Mouse (Mus musculus): ENCODE results near the gene Eppin.
"Not testable (repeated sequence)": the region's sequence is repeated elsewhere in the genome, so short reads cannot be mapped to it uniquely, and the experiment has no call there.

Gene Eppin

DNA sequence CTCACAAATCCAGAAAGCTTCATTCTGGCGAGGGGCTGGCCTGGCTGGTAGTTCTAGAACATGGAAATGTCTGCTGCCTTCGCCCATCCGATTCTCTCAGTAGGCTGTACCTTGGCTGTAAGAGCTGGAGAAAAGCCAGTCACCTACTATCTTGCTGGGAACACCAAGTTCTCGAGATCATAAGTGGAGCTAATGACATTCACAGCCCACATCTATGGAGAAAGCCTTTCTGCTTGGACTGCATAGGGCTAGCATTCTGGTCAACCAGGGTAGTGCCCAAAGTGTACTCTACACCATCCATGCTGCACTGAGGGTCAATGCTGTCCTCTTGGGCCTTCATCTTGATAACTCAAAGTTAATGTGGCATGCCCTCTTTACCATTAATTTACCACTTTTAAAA is at the start of gene Eppin:
Eppin (minus strand) TSS at position 101 of the 400 bp plus-strand sequence.
- no peak for DNase-seq (ENCODE audit: low spot score)

DNA sequence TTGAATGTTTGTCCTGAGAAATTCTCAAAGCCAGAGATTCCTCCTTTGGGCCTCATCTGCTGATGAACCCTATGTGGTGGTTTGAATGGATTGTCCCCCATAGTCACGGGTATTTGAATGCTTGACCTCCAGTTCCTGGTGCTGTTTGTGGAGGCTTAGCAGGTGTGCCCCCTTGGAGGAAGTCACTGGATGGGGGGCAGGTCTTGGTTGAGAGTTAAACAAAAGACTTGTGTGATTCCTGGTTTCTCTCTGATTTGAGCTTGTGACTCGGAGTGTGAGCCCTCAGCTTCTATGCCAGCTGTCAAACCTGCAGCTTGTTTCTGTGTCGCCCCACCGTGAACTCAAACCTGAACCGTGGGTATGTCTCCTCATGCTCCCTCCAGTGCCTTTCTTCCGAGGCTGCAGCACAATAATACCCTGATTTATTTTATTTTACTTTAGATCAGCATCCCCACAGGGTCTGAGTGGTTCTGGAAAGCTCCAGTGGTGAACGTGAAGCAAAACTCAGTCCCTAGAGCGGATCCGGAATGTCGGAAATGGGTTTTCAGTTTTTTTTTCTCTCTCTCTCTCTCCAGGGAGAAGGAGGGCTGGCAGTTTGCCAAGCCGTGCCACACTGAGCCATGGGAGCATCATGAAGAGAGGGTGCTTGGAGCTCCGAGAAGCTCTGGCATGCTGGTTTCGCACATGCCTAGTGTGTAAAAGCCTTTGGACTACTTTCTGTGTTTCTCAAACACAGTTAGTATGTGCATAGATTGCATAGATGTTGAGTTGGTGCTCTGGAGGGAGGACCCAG is 48.7 kb upstream of the Eppin start:
- no peak for DNase-seq (ENCODE audit: low spot score)

DNA sequence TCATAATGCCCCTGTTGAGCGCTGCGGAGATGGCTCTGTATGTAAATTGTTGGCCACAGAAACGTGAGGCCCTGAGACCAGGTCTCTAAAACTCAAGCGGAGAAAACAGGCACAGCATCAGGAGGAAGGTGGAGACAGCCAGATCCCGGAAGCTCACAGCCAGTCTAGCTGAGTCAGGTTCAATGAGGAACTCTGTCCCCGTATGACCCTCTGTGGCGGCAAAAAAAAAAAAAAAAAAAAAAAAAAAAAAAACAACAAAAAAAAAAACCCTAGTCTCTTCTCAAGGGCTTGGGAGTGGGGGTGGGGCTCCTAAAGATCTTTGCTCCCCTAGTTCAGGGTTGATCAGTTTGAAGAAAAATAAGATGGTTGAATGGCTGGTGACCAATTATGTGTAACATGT is 47.7 kb upstream of the Eppin start:
- DNase-seq (ENCODE audit: low spot score) = no peak

DNA sequence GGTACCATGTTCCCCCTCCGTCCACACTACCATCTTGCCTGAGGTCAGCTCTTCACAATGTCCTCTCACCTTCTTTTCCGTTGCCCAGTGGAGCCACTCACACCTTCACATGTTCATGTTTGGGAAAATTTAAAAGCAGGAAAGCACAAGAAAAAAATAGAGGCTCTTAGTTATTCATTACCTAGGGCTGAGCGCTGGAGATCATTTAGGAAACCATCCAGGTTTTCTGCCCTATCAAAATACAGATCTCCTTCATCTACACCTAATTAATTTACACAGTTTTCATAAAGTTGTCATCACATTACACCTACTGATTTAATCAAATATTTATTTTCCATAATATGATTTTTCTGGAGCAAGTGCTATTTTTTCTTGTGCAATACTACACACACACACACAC is 45.3 kb upstream of the Eppin start, which contains the start of gene Wfdc16:
Wfdc16 (minus strand) TSS at position 101 of the 400 bp plus-strand sequence.
- no peak for DNase-seq (ENCODE audit: low spot score)

DNA sequence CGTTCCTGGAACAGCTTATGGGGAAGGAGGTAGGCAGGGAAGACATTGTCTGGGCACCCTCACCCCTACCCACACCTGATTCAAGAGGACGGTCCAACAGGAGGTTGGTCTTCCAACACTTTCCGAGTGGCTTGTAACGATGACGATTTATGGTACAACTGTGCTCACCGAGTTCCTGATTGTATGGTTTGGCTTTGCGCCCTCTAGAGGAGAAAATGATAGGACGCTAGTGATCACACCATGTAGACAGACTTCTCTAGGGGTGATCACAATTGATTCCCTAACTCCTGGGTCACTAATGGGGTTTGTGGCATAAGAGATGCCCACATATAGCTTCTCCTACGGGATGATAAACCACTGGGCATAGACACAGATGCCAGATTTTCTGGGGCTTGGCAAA is 41.9 kb upstream of the Eppin start:
- DNase-seq (ENCODE audit: low spot score) = no peak

DNA sequence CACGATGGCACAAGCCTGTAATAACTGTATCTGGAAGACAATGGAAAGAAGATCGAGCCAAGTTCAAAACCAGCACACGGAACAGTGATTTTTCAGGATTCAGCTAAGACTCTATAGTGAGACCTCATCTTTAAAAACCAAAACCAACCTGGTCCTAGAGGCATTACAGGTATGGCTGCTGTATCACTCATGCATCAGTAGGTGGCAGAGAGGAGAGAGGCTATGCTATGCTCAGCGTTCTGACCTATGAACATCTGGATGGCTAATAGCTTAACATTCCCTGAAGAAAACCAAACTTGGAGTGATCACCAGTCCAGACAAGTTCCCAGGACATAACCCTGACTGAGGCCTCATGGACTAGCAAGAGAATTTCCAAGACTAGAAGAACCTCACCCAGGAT is 28.4 kb upstream of the Eppin start:
- no peak for DNase-seq (ENCODE audit: low spot score)

DNA sequence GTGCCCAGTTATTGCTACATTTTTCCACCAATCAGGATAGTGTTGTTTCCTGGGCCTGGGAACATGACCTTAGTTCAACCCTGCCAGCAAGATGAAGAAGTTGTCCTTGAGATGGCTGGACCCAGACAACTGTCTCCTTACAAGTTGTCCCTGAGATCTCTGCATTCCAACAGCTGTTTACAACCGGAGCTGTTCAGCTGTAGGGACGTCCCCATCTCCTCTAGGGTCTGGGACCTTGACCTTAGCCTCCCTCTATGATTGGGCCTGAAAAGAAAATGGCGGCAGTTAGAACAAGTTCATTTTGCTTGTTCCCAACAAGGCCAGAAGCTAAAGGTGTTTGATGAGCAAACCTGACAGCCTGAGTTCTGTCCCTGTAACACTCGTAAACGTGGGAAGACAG is 25.7 kb upstream of the Eppin start:
- no peak for DNase-seq (ENCODE audit: low spot score)

DNA sequence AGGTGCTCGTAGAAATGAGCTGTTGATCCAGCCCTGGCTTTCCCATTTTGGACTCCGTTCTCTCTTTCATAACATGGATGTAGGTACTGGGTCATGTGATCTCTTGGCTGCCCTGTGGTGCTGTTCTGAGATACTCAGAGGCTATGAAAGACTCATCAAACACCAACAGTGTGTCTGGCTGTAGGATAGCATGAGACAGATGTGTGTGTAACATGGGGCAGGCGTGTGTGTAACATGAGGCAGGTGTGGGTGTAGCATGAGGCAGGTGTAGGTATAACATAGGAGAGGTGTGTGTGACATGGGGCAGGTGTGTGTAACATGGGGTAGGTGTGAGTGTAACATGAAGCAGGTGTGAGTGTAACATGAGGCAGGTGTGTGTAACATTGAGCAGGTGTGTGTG is 22.0 kb upstream of the Eppin start:
- DNase-seq (ENCODE audit: low spot score) = no peak

DNA sequence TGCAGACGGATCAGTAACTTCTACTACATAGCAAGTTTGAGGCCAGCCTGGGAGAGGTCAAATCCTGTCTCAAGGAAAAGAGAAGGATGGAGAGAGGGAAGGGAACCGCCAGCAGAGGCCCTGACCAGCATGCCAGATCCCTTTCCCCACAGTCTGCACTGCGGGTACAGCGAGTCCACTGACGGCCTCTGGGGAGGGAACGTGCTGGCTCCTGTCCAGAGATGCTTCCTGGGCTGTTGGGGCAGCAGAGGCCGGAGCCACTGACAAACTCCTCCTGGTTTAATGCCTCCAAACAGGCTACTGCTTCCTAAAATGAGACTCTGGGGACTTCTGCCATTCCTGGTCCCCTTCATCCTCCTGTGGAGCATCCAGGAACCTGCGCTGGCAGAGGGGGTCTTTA is 20.1 kb upstream of the Eppin start, which contains the start of the genes Wfdc6b and Wfdc8:
Wfdc6b (plus strand) TSS at position 52 of the 400 bp plus-strand sequence.
Wfdc8 (minus strand) TSS at position 156 of the 400 bp plus-strand sequence.
- DNase-seq (ENCODE audit: low spot score) = peak; percentile 68

DNA sequence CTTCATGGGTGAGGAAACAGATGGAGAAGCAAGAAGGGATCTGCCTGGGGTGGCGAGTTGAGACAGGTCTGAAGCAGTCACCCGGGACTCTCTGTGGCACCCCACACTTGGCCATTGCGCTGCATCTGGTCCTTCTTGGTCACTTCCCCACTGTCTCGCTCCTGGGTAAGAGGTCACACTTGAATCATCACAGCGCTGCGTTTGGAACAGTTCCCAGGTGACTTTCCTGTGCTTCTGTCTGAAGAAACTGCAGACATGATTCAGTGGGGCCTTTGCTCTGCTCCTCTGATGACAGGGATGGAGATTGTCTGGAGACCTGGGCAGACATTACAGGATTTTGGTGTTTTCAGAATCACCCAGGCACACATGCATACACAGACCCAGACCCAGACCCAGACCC is 15.4 kb upstream of the Eppin start:
- DNase-seq (ENCODE audit: low spot score) = no peak

DNA sequence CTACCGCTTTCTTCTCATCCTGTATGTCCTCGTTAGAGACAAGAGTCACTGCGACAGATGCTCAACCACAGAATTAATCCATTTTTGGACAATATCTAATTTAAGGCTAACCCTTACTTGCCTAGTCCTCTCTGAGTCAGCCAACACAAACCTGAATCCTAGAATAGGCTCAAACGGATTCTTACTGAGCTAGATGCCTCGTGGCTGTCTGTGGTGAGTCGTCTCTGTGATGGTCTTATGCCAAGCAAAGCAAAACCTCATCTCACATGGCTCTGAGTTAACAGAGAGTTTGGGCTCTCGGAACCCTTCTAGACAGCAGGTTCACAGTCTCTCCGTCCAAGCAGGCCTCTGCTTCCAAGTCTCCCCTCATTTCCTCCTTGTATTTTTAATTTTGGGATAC is 11.0 kb upstream of the Eppin start:
- DNase-seq (ENCODE audit: low spot score) = no peak

DNA sequence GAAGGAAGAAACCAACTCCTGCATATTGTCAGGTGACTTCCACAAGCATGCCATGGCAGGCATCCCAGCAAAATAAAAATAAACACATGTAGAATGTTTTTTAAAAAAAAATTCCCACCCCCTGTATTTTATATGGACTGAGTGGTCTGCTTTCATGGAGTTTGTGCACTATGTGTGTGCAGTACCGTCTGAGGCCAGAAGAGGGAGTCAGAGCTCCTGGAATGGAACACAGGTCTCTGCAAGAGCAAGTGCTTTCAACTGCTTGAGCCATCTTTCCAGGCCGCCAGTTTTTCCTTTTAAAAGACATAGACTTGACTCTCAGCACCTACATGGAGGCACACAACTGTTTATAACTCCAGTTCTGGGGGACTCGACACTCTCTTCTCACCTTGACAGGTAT is 10.1 kb upstream of the Eppin start:
- no peak for DNase-seq (ENCODE audit: low spot score)

DNA sequence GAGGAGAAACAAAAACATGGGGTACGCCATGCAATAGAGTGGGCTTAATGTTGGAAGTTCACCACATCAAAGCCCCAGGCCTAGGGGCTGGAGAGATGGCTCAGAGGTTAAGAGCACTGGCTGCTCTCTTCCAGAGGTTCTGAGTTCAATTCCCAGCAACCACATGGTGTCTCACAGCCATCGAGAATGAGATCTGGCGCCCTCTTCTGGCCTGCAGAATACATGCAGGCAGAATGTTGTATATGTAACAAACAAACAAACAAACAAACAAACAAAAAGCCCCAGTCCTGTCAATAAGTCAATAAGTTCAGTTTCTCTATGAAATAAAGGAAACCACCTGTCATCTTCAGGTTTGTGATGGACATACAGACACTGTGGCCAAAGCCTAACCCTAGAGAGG is 6.8 kb upstream of the Eppin start:
- no peak for DNase-seq (ENCODE audit: low spot score)

DNA sequence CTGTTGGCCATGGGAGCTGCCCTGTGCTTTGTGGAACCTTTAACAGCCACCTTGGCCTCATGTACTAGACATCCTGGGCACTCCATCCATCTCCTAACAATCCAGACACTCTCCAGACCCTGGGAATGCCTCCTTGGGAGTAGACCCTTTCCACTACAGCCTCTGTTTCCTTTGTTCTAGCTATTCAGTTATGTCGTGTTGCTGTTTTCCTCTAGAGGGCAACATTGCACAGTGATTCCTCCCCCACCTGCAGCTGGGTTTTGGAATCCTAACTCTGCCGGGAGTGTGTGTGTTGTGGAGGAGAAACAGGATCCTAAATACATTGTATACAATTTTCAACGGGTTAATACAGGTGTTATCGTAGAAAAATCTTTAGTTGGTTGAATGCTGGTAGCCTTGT is 1.4 kb downstream of the Eppin start:
- DNase-seq (ENCODE audit: low spot score) = no peak

DNA sequence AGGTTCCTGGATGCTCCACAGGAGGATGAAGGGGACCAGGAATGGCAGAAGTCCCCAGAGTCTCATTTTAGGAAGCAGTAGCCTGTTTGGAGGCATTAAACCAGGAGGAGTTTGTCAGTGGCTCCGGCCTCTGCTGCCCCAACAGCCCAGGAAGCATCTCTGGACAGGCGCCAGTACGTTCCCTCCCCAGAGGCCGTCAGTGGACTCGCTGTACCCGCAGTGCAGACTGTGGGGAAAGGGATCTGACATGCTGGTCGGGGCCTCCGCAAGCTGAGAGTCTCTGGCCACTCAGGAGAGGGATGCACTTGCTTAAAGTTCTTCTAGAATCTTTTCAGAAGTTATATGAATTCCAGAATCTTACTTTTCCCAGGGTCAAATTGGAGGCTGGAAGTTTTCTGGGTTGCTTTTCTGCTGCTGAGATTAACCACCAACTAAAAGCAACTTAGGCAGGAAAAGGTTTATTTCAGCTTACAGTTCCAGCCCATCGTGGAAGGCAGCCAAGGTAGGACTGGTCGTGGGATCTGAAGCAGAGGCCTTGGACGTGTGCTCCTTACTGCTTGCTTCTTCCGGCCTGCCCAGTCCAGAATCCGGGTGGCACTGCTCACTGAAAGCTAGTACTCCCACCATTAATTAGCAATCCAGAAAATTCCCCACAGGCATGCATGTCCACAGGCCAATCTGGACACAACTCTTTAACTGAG is 8.2 kb downstream of the Eppin start, which contains the start of gene Wfdc6a:
Wfdc6a (minus strand) TSS at position 423 of the 701 bp plus-strand sequence.
- peak; percentile 40 for DNase-seq (ENCODE audit: low spot score)

DNA sequence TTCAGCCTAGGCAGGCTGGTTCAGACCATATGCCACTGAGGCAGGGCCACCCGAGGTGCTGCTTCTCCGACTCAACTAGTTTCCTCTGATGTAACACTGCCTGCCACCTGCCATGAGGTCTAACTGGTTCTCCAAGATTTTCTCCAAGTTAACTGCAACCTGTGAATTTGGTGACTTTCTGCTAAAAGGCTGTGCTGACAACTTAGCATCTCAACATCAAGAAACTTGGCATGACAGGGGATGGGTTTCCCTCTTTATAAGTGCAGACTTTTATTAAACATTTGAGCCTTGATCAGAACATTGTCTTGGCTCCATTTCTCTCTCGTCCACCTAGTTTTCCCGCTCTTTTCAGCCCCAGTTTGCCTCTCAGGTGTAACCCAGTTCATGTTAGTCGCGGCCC is 20.0 kb downstream of the Eppin start, which contains the start of gene Spint3:
Spint3 (minus strand) TSS at position 101 of the 400 bp plus-strand sequence.
- not testable (repeated sequence) for DNase-seq (ENCODE audit: low spot score)

DNA sequence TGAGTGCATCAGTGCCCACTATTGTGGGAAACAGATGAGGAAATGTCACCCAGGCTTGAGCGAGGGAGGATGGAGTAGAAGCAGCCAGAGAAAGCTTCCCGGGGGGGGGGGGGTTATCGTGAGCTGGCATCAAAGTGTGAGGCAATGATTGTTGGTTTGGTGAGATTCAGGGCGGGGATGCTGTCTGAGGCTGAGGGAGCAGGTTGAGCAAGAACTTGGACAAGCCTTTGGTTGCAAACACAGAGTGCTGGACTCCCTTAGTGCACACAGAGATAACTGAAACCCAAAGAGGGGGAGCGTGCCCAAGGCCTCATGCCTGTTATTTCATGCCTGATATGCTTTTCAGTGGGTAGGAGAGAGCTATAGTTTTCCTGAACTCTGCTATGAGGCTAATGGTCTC is 25.9 kb downstream of the Eppin start:
- DNase-seq (ENCODE audit: low spot score) = no peak

DNA sequence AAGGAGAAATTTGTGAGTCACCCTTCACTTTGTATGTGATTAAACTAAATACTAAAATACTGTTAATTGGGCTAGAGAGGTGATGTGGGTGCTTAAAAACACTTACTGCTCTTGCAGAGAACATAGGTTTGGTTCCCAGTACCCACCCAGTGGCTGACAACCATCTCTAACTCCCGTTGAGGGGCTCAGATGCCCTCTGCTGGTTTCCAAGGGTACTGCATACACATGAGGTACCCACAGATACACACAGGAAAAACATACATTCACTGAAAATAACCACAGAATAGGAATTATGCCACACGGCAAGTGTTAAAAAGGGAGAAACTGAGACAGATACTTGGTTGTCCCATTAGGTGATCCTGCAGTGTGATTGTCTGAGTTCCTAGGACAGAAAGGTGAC is 26.4 kb downstream of the Eppin start:
- no peak for DNase-seq (ENCODE audit: low spot score)

DNA sequence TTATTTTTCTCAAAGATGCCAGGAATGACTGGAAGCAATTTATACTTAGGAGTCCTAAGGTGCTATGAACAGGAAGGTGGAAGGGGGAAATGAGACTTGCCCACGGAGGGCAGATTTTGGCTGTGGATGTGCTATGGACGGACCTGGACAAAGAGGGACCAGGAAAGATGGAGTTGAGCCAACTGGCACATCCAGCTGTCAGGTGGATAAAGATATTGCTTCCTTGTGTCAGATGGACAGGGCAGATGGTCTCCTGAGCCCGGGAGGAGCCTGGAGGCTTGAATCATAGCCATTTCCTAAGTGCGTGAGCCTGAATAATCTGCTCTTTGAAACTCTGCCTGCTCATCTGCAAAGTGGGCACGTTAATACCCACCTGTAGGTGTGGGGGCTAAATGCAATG is 29.0 kb downstream of the Eppin start:
- DNase-seq (ENCODE audit: low spot score) = no peak

DNA sequence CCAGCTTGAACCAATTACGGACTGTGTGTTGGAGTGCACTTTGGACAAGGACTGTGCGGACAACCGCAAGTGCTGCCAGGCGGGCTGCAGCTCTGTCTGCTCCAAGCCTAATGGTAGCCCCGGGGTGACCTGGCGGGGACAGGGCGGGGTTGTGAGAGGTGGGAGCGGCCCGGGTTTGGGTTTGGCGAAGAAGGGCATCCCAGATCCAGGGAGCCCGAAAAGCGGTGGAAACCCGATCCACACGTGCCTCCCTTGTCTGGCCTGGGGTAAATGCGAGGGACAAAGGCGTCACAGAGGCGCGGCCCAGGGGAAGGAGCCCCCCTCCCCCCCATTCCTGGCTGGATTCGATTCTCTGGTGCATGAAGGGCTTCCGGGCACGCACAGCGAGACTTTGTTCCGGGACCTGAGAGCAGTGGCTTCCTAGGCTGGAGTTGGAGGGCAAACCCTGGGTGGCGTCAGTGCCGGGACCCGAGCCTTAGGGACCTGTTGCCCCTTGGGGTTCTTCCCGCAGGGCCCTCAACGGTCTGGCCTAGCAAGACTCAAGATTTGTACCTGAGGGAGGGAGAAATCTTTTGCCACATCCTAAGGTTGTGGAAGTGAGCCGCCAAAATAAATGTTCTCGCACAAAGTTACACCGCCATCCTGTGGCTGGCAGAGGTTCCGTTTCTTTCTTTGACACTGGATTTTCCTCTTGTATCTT is 29.9 kb downstream of the Eppin start:
- peak; percentile 32 for DNase-seq (ENCODE audit: low spot score)

DNA sequence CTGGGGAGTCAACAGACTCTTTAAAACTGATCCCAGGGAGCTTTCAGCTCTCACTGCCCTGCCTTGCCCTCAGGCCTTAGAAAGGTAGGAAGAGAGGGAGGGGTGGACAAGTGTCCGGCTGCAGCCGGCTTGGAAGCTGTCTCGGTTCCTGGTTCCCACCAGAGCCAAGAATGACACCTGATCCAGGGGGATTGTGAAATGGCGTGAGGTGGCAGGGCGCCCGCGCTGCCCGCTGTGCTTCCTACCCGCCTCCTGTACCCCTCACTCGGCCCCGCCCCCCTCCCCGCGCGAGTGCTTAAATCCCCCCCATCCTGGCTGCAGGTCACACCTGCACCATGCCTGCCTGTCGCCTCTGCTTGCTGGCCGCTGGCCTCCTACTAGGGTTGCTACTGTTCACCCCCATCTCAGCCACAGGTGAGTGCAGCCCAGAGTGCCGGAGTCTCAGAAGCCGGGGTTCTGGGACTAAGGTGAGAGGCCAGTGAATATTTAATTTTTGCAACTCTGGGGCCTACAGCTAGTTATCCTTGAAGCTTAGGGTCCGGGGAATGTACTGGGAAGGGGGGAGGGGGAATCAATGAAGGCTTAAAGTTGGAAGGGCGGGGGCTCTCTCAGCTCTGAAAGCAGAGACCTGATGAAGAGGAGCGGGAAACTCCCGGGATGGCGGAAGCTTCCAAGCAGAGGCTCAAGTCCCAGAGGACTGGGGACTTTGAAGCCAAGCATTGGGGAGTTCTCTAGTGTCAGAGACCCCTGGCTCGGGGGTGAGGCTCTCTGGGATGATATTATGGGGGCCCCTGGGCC is 30.8 kb downstream of the Eppin start, which contains the start of gene Wfdc2:
Wfdc2 (plus strand) TSS at position 23 of the 798 bp plus-strand sequence.
- DNase-seq (ENCODE audit: low spot score) = peak; percentile 19

DNA sequence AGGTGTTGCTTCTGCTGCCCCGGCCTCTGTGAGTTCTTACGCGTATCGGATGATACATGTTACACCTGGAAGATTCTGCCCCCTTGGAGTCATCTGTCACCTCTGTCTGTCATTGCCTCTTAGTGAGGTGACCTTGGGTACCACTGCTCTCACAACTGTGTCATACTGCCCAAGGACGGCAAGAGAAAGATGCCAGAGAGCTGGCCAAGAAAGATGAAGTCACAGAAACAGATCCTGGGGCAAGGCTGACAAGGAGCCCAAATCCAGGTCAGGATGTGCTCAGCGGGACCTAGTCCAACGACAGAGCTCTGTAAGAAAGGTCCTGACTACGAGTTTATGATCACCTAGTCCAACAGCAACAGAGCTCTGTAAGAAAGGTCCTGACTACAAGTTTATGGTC is 33.3 kb downstream of the Eppin start:
- no peak for DNase-seq (ENCODE audit: low spot score)

All from ovary, postnatal 36 days (tissue).